Mouse (Mus musculus): ENCODE measurements around the gene Dnajb3.

- TF ChIP-seq CTCF (IDR thresholded peaks at IDR 0.05; ENCODE audit: extremely low read depth, insufficient read depth, low read length): no peak
- no peak for TF ChIP-seq POLR2A (IDR thresholded peaks at IDR 0.05; ENCODE audit: extremely low read depth, insufficient read depth, low read length)
Observed at GRCm38 (mm10) chr1:88250023-88250422, 44.4 kb upstream of the Dnajb3 start.
